Mouse (Mus musculus) right cerebral cortex, postnatal 14 days (tissue): Measurements from ENCODE around the gene Dusp1.
A peak's percentile ranks its signal among the peaks of the same experiment; 100 is the strongest.

Experiments
- DNase-seq: peaks from one replicate; pipeline ENCODE4 v3.0.0; 2022

Gene Dusp1

GRCm38 (mm10) chr17:26561651-26562181, at the start of gene Dusp1:
Gene Dusp1 (minus strand): TSS chr17:26562128.
- no peak for DNase-seq

- DNase-seq = no peak
Measured at GRCm38 (mm10) chr17:26611328-26611727, 49.4 kb upstream of the Dusp1 start.

DNA sequence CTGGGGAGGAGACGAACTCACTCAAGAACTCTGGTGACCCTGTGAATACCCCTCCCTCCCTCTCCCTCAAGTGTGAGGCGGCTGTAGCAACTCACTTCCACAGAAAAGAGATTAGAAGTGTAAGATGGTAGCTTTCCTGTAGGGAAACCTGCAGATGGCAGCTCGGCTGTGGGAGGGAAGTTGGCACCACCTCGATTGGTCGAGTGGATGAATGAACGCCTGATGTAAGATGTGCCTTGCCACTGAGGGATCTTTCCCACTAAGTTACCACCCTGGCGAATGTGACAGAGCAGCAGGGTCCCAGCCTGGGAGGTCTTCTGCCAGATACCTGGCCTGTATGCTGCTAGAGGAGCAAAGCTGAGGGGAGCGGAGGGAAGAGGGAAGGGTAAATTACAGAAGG, 47.9 kb upstream of the Dusp1 start:
- DNase-seq = peak; percentile 52

DNA sequence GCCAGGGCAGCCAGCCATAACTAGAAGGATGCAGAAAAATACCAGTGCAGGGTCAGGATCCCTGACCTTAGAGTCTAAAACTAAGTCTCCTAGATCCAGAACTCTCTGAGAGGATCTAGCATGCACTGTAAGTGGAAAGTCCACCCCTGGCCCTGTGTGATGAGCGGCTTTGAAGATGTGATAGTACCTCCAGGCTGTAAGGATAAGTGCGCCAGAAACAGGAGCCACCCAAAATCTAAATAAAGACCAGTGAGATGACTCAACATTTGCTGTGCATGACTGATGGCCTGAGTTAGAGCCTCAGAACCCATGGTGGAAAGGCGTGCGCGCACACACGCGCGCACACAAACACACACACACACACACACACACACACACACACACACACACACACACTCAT, 46.9 kb upstream of the Dusp1 start:
- no peak for DNase-seq

- no peak for DNase-seq
Measured at GRCm38 (mm10) chr17:26608348-26608747, 46.4 kb upstream of the Dusp1 start.

GRCm38 (mm10) chr17:26606516-26606915, 44.6 kb upstream of the Dusp1 start:
- no peak for DNase-seq

DNA sequence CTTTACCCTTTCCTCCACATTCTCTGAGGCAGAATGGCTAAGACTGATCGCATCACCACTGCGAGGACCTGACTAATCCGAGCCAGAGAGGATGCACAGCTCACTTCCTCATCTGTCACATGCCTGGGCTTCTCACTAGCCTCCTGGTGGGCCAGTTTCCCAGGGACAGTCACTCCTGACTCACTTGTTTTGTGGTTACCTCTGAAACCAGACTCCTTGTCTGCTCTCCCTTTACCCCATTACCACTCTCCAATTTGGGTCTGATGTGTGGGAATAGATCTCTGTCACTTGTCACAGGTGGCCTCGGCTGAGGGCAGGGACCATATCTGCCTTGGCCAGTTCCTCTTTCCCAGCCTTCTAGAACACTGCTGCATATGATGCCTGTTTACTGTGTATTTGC, 43.7 kb upstream of the Dusp1 start:
- no peak for DNase-seq

- DNase-seq = no peak
Measured at GRCm38 (mm10) chr17:26603311-26603710, 41.4 kb upstream of the Dusp1 start.

GRCm38 (mm10) chr17:26602371-26602885, 40.5 kb upstream of the Dusp1 start:
- DNase-seq = no peak

DNA sequence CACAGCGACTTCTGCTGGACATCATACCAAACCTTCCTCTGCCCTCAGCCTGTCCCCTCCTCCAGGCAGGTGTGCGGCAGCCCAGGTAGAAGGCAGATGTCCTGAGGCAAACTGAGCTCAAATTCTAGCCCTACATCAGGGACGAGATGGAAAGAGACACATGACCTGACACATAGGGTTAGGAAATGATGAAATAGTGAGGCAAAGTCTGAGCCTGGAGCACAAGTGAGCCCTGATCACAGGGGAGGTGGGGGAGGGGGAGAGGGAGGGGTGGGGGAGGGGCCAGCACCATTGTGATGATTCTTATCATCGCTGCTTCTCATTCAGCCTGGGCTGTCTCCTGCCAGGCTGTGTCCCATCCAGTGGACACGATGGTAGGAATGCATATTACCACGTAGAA, 40.0 kb upstream of the Dusp1 start:
- DNase-seq = no peak

DNA sequence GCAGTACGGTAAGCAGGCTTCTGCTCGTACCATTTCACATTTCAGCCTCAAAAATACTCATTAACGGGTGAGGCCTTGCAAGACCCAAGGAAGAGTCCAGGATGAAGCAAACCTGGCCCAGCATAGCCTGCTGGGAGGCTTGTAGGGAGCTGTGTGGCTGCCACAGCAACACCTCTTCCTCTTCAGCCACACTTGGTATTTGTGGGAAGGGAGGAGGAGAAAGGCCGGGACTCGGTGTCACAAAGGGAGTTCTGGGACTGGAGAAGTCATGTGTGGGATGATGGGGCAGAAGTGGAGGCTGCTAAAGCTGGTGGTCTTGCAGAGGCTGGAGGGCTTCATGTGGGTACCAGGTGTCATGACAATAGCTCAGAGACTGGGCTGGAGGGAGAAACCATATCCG, 39.6 kb upstream of the Dusp1 start:
- DNase-seq = no peak

DNA sequence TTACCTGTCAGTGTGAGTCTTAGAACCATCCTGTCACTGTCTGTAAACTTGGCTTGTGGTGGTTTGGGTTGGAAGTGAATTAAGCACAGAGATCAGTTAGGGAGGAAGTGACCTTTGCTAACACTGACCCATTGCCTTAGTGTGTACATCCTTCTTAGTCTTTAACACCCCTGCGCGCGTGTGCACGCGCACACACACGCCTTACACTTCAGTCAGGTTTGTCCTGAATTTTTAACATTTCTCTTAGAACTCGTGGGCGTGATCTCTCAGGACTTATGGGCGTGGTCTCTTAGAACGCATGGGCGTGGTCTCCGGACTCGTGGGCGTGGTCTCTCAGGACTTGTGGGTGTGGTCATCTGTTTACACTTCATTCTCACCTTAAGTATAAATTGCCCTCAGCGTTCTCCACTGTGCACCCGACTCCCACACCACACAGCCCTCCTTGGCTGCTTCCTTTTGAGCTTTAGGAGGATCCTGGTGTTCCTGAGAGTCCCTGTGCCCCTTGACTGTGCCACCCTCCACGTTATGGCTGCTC, 39.1 kb upstream of the Dusp1 start:
- no peak for DNase-seq

- DNase-seq = no peak
Measured at GRCm38 (mm10) chr17:26598845-26599244, 36.9 kb upstream of the Dusp1 start.

- no peak for DNase-seq
Measured at GRCm38 (mm10) chr17:26596856-26597481, 35.0 kb upstream of the Dusp1 start.

DNA sequence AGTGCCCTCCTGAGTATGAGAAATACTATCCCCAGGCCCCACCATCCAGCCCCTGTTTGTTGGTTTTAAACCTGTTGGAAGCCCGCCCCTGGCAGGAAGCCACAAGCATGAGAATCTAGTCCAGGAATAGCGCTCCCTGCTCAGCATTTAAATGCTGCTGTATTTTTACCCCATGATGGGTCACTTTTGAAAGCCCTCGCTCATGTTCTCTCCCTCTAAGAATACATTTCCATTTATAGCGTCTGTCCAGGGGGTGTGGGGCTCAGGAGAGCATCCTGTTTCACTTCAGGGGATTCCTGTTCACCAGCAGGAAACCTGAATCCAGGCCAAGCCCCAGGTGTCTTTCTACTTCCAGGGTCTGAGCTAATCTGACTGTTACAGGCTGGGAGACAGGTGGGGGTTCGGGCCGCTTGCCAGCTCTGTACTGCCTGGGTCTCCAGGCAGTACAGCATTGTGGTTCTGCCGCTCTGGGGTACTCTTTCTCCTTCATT, 34.3 kb upstream of the Dusp1 start:
- DNase-seq = peak; percentile 84

DNA sequence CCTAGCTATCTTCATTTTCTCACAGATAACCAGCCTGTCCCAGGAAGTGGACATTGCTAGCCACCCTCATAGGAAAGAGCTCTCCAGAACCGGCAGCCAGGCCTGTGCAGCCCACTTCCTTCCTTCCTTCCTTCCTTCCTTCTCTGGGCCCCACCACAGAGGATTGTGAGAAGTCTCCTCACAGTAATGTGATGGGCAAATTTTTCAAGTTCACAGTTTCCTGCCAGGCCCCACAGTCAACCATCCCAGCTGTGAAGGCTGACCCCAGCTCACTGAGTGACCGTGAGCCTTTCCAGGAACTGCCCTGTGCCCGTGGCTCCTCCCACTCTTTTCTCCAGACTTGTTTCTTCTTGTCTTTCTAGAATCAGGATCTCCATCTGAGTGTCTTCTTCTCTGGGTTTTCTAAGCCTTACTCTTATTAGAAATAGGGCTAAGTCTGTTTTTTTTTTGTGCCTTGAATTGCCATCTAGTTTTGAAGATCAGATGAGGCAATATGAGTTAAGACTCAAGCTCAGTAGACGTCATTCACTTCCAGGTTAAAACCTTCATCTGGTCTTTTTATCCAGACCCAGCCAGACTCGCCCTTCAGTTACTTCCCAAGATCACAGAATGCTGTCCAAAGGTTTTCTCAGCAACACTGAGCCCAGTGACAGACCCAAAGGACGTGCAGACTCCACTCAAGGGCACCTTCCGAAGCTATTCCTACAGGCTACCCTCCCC, 33.7 kb upstream of the Dusp1 start:
- DNase-seq = no peak

GRCm38 (mm10) chr17:26594958-26595357, 33.0 kb upstream of the Dusp1 start:
- DNase-seq = no peak

DNA sequence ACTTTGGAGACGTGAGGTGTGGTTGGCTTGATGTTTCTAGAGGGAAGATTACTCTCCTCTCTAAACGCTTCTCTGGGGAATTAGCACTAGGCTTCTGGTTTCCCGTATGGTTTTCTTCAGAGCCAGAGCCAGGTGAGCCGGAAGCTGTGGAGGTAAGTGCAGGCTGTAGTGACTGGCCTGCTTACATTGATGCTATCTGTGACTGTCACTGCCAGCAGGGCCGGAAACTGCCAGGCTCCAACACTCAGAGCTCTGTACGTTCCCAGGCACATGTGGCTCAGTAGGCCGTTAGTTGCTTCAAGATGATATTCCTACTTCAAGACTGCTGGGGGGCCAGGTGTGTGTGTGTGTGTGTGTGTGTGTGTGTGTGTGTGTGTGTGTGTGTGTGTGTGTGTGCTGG, 32.2 kb upstream of the Dusp1 start:
- DNase-seq = no peak

GRCm38 (mm10) chr17:26593199-26593598, 31.3 kb upstream of the Dusp1 start:
- no peak for DNase-seq

DNA sequence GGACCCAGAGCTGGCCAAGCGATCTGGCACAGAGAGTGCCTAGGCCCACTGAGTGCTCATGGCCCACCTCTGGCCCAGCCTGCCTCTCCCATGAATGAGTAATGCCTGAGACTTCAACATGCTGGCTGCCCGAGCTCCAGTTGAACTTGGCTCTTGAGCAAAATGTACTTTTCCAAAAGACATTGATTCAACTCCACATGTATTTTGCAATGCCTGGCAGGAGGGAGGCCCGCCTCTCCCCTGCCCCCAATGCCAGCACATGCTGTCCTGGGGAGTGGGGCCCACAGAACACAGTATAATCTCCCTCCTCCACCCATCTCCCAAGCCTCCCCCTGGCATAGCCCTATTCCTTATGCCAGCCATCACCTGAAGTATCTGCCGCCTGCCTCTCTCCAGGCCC, 30.6 kb upstream of the Dusp1 start:
- DNase-seq = no peak

DNA sequence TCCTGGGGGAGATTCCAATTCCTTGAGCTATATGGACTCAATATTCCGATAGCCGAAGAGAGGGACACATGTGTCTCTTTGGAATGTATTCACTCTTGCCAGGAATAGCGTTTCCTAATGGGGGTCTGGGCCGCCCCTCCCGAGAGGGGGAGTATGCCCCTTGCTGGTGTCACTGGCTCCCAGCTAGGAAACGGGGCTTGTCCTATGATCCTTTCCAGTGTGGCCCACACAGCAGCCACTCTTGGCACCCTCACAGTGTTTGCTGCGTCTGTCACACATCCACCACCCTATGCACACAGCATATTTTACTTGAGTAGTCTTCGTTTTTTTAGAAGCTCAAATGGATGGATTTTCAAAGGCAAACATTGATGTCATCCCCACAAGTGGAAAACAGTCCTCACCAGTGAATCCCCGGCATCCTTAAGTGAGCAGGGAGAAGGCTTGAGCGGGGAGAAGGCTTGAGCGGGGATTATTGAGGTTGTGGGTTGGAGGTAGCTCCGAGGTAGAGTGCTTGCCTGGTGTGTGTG, 26.1 kb upstream of the Dusp1 start:
- DNase-seq = no peak

GRCm38 (mm10) chr17:26584558-26585136, 22.7 kb upstream of the Dusp1 start:
- no peak for DNase-seq

- DNase-seq = no peak
Measured at GRCm38 (mm10) chr17:26584063-26584462, 22.1 kb upstream of the Dusp1 start.
